Mouse (Mus musculus) brain, adult 2 months (tissue): Measurements from ENCODE around the gene Ntan1.
"Not testable (repeated sequence)": the region's sequence is repeated elsewhere in the genome, so short reads cannot be mapped to it uniquely, and the experiment has no call there.

Experiments
- DNase-seq: peaks from one replicate; pipeline ENCODE4 v3.0.0; 2011; ENCODE audit warnings: low read depth, low spot score

Gene Ntan1

GRCm38 (mm10) chr16:13818560-13819393 is at the start of gene Ntan1:
TSS of gene Ntan1 (plus strand) at chr16:13818845.
- DNase-seq = peak; percentile 99

- not testable (repeated sequence) for DNase-seq
Measured at GRCm38 (mm10) chr16:13771603-13772002, 47.0 kb upstream of the Ntan1 start.

- DNase-seq = not testable (repeated sequence)
Measured at GRCm38 (mm10) chr16:13772051-13772450, 46.6 kb upstream of the Ntan1 start.

GRCm38 (mm10) chr16:13774011-13774410 is 44.6 kb upstream of the Ntan1 start:
- DNase-seq = not testable (repeated sequence)

GRCm38 (mm10) chr16:13774651-13775050 is 44.0 kb upstream of the Ntan1 start:
- not testable (repeated sequence) for DNase-seq

GRCm38 (mm10) chr16:13780353-13781036 is 38.1 kb upstream of the Ntan1 start, which contains the start of gene Rrn3:
TSS of gene Rrn3 (plus strand) at chr16:13780708.
- peak; percentile 98 for DNase-seq

GRCm38 (mm10) chr16:13781216-13781615 is 37.4 kb upstream of the Ntan1 start:
- no peak for DNase-seq

- no peak for DNase-seq
Measured at GRCm38 (mm10) chr16:13785932-13786331, 32.7 kb upstream of the Ntan1 start.

GRCm38 (mm10) chr16:13793441-13793840 is 25.2 kb upstream of the Ntan1 start:
- DNase-seq = not testable (repeated sequence)

GRCm38 (mm10) chr16:13796746-13797175 is 21.9 kb upstream of the Ntan1 start:
- DNase-seq = no peak

- no peak for DNase-seq
Measured at GRCm38 (mm10) chr16:13801231-13801630, 17.4 kb upstream of the Ntan1 start.

GRCm38 (mm10) chr16:13804666-13805065 is 14.0 kb upstream of the Ntan1 start:
- peak; percentile 74 for DNase-seq

GRCm38 (mm10) chr16:13807616-13808015 is 11.0 kb upstream of the Ntan1 start:
- no peak for DNase-seq

GRCm38 (mm10) chr16:13808410-13808809 is 10.2 kb upstream of the Ntan1 start:
- no peak for DNase-seq

GRCm38 (mm10) chr16:13812152-13812551 is 6.5 kb upstream of the Ntan1 start:
- no peak for DNase-seq

- DNase-seq = no peak
Measured at GRCm38 (mm10) chr16:13813200-13813599, 5.4 kb upstream of the Ntan1 start.

GRCm38 (mm10) chr16:13819394-13819743 is 724 bp downstream of the Ntan1 start:
- DNase-seq = no peak

- no peak for DNase-seq
Measured at GRCm38 (mm10) chr16:13819806-13820500, 1.3 kb downstream of the Ntan1 start.

- DNase-seq = no peak
Measured at GRCm38 (mm10) chr16:13820771-13821170, 2.1 kb downstream of the Ntan1 start.

GRCm38 (mm10) chr16:13825781-13826490 is 7.3 kb downstream of the Ntan1 start:
- DNase-seq = no peak

GRCm38 (mm10) chr16:13826511-13826910 is 7.9 kb downstream of the Ntan1 start:
- no peak for DNase-seq
